Mouse (Mus musculus) liver, adult 2 months (tissue): ENCODE measurements at regions not wholly inside any gene's neighbourhood (a gene's known extent, or its start where the extent isn't known, plus 50 kb on each side); places are given as distances from the start of the nearest gene placed in this dataset.

Source experiments
- DNase-seq: peaks from one replicate; pipeline ENCODE4 v3.0.0-alpha.2; 2011; ENCODE audit warnings: low read depth, low spot score; ENCODE audit errors: extremely low read depth
- H3K27ac ChIP-seq: fragments of 200-500 bp; replicated peaks from 2 replicates; pipeline ENCODE4 v1.5.1; 2012; ENCODE audit warnings: low read depth, mild to moderate bottlenecking, control low read depth, inconsistent platforms, low read length; ENCODE audit not compliant: insufficient read depth
- H3K27me3 ChIP-seq: fragments of 200-500 bp; 2 replicates; pipeline ENCODE4 v1.6.1; 2012; ENCODE audit warnings: mild to moderate bottlenecking, moderate library complexity, low read length, inconsistent platforms; ENCODE audit not compliant: control insufficient read depth, insufficient read depth
- H3K36me3 ChIP-seq: fragments of 200-500 bp; 2 replicates; pipeline ENCODE4 v1.6.1; 2012; ENCODE audit warnings: low read length, inconsistent platforms; ENCODE audit not compliant: control insufficient read depth, insufficient read depth
- H3K4me1 ChIP-seq: fragments of 200-500 bp; 2 replicates; pipeline ENCODE4 v1.6.1; 2011; ENCODE audit warnings: low read length; ENCODE audit not compliant: control insufficient read depth, insufficient read depth
- H3K4me3 ChIP-seq: fragments of 200-500 bp; 2 replicates; pipeline ENCODE4 v1.5.1; 2011; ENCODE audit warnings: low read depth, mild to moderate bottlenecking, control low read depth, low read length, moderate library complexity; ENCODE audit not compliant: insufficient read depth
- H3K79me2 ChIP-seq: fragments of 200-500 bp; 2 replicates; pipeline ENCODE4 v1.6.1; 2012; ENCODE audit warnings: inconsistent platforms, mild to moderate bottlenecking, low read length, moderate library complexity; ENCODE audit not compliant: control insufficient read depth, insufficient read depth
- H3K9ac ChIP-seq: fragments of 200-500 bp; 2 replicates; pipeline ENCODE4 v1.6.1; 2012; ENCODE audit warnings: low read depth, mild to moderate bottlenecking, control low read depth, inconsistent platforms, low read length
- CTCF ChIP-seq: fragments of 200-500 bp; IDR thresholded peaks from 2 replicates; pipeline ENCODE4 v1.5.1; 2011; ENCODE audit warnings: low read depth, low read length, control low read depth
- POLR2A ChIP-seq: fragments of 200-500 bp; IDR thresholded peaks from 2 replicates; pipeline ENCODE4 v1.6.1; 2011; ENCODE audit warnings: low read length, control low read depth; ENCODE audit not compliant: insufficient read depth; ENCODE audit errors: extremely low read depth
- whole genome bisulfite sequencing: fragments of 180-500 bp; shearing (Covaris S2); methylation state at CpG from one replicate; pipeline ENCODE4 v1.1.7; 2018; 5-methylcytosine and 5-hydroxymethylcytosine counted together

DNA sequence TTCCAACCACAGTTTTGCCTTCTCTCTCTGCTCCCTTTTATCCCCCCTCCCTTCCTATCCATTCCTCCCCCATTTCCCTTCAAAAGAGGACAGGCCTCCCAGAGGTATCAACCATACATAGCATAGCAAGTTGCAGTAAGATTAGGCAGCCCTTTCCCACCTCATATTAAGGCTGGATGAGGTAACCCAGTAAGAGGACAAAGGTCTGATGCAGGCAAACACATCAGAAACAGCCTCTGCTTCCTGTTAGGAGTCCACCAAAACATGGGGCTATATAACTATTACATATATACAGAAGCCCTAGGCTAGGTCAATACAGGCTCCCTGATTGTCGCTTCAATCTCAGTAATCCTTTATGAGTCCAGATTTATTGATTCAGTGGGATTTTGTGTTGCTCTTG is 421.6 kb downstream of the Dmrt2 start:
- no peak overlapping the region for H3K9ac ChIP-seq
- DNase-seq = no peak
- TF ChIP-seq POLR2A = no peak
- no peak for TF ChIP-seq CTCF
- H3K27me3 ChIP-seq = no peaks in the 10 kb centered on the region
- no peak overlapping the region for H3K27ac ChIP-seq
- no peak overlapping the region for H3K4me3 ChIP-seq
- 45% methylated on average over 1 of the region's 1 CpGs for WGBS
- H3K4me1 ChIP-seq = no peaks in the 10 kb centered on the region
- H3K36me3 ChIP-seq = no peaks in the 10 kb centered on the region
- no peaks in the 10 kb centered on the region for H3K79me2 ChIP-seq

DNA sequence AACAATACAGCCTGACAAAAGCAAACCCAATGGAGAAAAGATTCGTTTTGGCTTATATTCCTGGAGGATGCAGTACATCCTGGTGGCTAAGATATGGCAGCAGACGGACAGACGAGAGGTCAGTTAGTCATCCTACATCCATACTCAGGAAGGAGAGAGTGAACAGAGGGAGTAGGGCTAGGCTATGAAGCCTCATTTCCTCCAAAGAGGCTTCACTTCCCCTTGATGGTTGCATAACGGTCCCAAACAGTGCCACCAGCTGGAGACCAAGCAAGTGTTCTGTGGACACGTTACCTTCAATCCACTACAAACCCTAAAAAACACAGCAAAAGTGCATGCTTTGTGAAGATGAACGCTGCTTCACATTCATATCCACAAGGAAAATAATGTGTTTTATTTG is 442.1 kb downstream of the Dmrt2 start:
- Histone ChIP-seq H3K27ac (no peak overlapping the region), H3K27me3 (no peaks in the 10 kb centered on the region), H3K4me1 (no peaks in the 10 kb centered on the region), H3K36me3 (no peaks in the 10 kb centered on the region), H3K79me2 (no peaks in the 10 kb centered on the region), H3K9ac (no peak overlapping the region), H3K4me3 (no peak overlapping the region)
- no peak for DNase-seq
- 77% methylated on average over 6 of the region's 6 CpGs for WGBS
- TF ChIP-seq CTCF = no peak
- no peak for TF ChIP-seq POLR2A

DNA sequence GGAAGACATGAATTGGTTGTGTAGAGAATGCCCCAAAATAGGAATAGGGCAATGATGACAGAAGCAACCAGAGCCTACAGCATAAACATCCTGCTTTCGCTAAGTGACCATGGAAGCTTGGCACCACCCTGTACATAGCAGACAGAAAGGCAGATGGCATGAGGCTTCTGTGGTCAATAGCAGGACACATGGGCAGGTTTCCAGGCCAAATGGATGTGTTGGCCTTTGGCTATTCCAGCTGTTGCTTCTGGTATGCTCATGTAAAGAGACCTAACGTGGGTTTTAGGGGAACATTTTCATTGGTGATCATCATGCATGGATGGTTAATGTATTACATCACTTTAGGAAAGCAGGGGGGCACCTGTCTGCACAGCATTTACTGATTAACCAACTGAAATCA is 456.2 kb downstream of the Dmrt2 start:
- no peak for DNase-seq
- H3K27me3 ChIP-seq = no peaks in the 10 kb centered on the region

GRCm38 (mm10) chr19:26134385-26134784 is 462.2 kb downstream of the Dmrt2 start:
- 92% methylated on average over 4 of the region's 4 CpGs for WGBS
- H3K27me3 ChIP-seq = no peaks in the 10 kb centered on the region
- H3K36me3 ChIP-seq = no peaks in the 10 kb centered on the region
- no peak overlapping the region for H3K9ac ChIP-seq
- H3K79me2 ChIP-seq = no peaks in the 10 kb centered on the region
- H3K4me3 ChIP-seq = no peak overlapping the region
- H3K27ac ChIP-seq = no peak overlapping the region
- TF ChIP-seq CTCF (no peak), POLR2A (no peak)
- DNase-seq = no peak
- H3K4me1 ChIP-seq = no peaks in the 10 kb centered on the region

More for the DNA sequence above, 456.2 kb downstream of the Dmrt2 start:
- H3K79me2 ChIP-seq = no peaks in the 10 kb centered on the region
- H3K9ac ChIP-seq = no peak overlapping the region
- no peak overlapping the region for H3K4me3 ChIP-seq
- H3K27ac ChIP-seq = no peak overlapping the region
- 51% methylated on average over 2 of the region's 2 CpGs for WGBS
- no peaks in the 10 kb centered on the region for H3K36me3 ChIP-seq
- TF ChIP-seq POLR2A (no peak), CTCF (no peak)
- H3K4me1 ChIP-seq = no peaks in the 10 kb centered on the region

DNA sequence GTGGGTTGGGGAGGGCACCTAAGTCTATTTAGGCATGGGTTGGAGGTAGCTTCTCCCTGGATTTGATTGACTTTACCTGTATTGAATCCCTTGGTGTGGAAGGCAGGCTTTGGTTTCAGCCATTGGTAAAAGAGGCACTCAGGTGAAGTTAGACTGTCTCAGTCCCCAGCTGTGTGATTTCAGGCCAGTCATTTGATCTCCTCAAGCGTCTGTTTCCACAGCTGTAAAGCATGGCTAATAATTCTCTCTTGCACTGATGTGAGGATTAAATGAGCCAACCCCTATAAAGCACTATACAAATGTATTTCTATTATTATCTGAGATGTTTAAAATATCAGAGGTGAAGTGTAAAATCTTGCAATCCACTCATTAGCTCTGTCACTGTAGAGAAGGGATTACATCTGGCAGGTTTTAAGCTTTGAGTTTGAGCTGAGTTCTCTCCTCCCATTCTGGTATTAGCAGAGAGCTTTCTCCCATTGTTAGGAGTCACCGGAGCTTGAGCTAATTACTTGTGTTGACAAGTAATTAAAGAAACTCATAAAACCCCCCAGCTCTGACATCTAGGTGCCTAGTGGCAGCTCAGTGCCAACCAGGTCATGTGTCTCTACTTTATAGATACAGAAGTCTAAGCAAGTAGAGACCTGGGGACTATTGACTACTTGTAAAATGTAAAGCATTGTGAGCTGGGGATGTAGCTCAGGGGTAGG is 463.3 kb downstream of the Dmrt2 start:
- Histone ChIP-seq H3K36me3 (no peaks in the 10 kb centered on the region), H3K4me3 (no peak overlapping the region), H3K27ac (no peak overlapping the region), H3K4me1 (no peaks in the 10 kb centered on the region), H3K79me2 (no peaks in the 10 kb centered on the region), H3K27me3 (no peaks in the 10 kb centered on the region), H3K9ac (no peak overlapping the region)
- 39% methylated on average over 2 of the region's 2 CpGs for WGBS
- no peak for DNase-seq
- TF ChIP-seq POLR2A (no peak), CTCF (no peak)

GRCm38 (mm10) chr19:26140647-26141046 is 464.2 kb upstream of the Smarca2 start:
- Histone ChIP-seq H3K4me3 (no peak overlapping the region), H3K79me2 (no peaks in the 10 kb centered on the region), H3K4me1 (no peaks in the 10 kb centered on the region), H3K27me3 (no peaks in the 10 kb centered on the region), H3K9ac (no peak overlapping the region), H3K27ac (no peak overlapping the region), H3K36me3 (no peaks in the 10 kb centered on the region)
- WGBS = 60% methylated on average over 2 of the region's 2 CpGs
- DNase-seq = no peak
- TF ChIP-seq CTCF (no peak), POLR2A (no peak)
